ENCODE assay signal across 18 mouse cellular contexts in the genomic region with DNA sequence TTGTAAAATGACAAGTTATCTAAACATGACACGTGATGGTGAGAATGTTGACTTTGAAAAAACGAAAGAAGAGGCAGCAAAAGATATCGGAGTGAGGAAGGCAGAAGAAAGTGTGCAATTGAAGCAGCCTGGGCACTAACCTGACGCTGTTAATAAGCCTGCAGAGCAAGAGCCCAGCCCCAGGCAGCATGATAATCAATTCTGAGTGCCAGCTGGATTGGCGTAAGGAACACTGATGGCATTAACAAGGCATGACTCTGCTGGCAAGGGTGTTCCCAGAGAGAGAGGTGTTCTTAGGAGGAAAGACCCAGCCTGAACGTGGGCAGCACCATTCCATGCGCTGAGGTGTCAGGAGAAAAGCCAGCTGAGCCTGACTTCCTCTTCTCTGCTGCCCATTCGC.
DNase-seq lines count a peak whose midpoint lies in the region.
"Had no signal": no experiment of that assay in that cellular context is flagged by ENCODE, and none has a peak within 500 bp of the region (broad histone marks: within the 10 kb centered on the region; RNA-seq: fewer than 3 reads in every experiment).

No protein-coding gene starts in this region.

- no peaks in the 10 kb centered on the region for H3K36me3 ChIP-seq in heart, embryonic 10.5 days
- H3K36me3 ChIP-seq: embryonic facial prominence, embryonic 12.5 days; forebrain, embryonic 15.5 days; heart, embryonic 12.5 days; hindbrain, embryonic 12.5 days had no signal

- no peaks in the 10 kb centered on the region for H3K4me1 ChIP-seq in heart, embryonic 10.5 days
- H3K4me1 ChIP-seq: heart, embryonic 12.5 days; hindbrain, embryonic 12.5 days had no signal

- no peak overlapping the region for H3K27ac ChIP-seq in heart, embryonic 10.5 days
- H3K27ac ChIP-seq: embryonic facial prominence, embryonic 12.5 days; forebrain, embryonic 15.5 days; hindbrain, embryonic 12.5 days had no signal

- H3K4me3 ChIP-seq in heart, embryonic 10.5 days = no peak overlapping the region
- H3K4me3 ChIP-seq: embryonic facial prominence, embryonic 12.5 days; forebrain, embryonic 15.5 days; heart, embryonic 12.5 days; hindbrain, embryonic 12.5 days had no signal

- 84% methylated on average over 8 of the region's 8 CpGs for WGBS in heart, embryonic 10.5 days

- no peaks in the 10 kb centered on the region for H3K9me3 ChIP-seq in heart, embryonic 10.5 days
- H3K9me3 ChIP-seq: embryonic facial prominence, embryonic 12.5 days; forebrain, embryonic 15.5 days; heart, embryonic 12.5 days; hindbrain, embryonic 12.5 days had no signal

- DNase-seq in heart, embryonic 10.5 days (ENCODE audit: low spot score) = peak; percentile 33
- no peak for DNase-seq in heart, adult 9 months (ENCODE audit: low spot score in 2 of 2)
- DNase-seq in layer of hippocampus, postnatal 36 days = peak; percentile 20 to 37
- DNase-seq in layer of hippocampus, adult 8-10 months (ENCODE audit: low spot score in 2 of 2) = no peak
- DNase-seq in right cerebral cortex, adult 18-20 months = peak; percentile 8
- DNase-seq in right cerebral cortex, postnatal 4 days = no peak
- no peak for DNase-seq in kidney, postnatal 36 days
- DNase-seq: adrenal gland, adult 8-10 months; adrenal gland, postnatal 36 days; cerebellum, adult 11-12 months; cerebellum, postnatal 25 days; gastrocnemius, postnatal 36 days; heart, adult 18-20 months; heart, postnatal 36 days had no signal

- H3K27me3 ChIP-seq in heart, embryonic 10.5 days (ENCODE audit: insufficient read depth, poor library complexity, severe bottlenecking) = no peaks in the 10 kb centered on the region
- H3K27me3 ChIP-seq: embryonic facial prominence, embryonic 12.5 days; forebrain, embryonic 15.5 days; heart, embryonic 12.5 days; hindbrain, embryonic 12.5 days had no signal

Comparison
In these comparisons a context has a peak if more than half of its experiments do, and no peak if none do; other contexts are left out.
1. DNase-seq: peak in heart, embryonic 10.5 days (single experiment), layer of hippocampus, postnatal 36 days (2 of 2) and right cerebral cortex, adult 18-20 months (single experiment); none in heart, adult 9 months (0 of 2), layer of hippocampus, adult 8-10 months (0 of 2), right cerebral cortex, postnatal 4 days (single experiment) and kidney, postnatal 36 days (0 of 2).